18 mouse cellular contexts compared by ENCODE assay signal in genomic region chr6:94063542-94063941, GRCm38 (mm10).
DNase-seq lines count a peak whose midpoint lies in the region; ATAC-seq and TF ChIP-seq lines count a peak whose summit lies in the region.
"Had no signal": no experiment of that assay in that cellular context is flagged by ENCODE, and none has a peak within 500 bp of the region (broad histone marks: within the 10 kb centered on the region; RNA-seq: fewer than 3 reads in every experiment).

No protein-coding gene starts in this region.

- peak overlapping the region; percentile 17; the same call in 1 of the 2 replicates for H3K27ac ChIP-seq in heart, embryonic 11.5 days (ENCODE audit: low read depth, low read length)
- peak overlapping the region; percentile 28; the same call in 1 of the 2 replicates for H3K27ac ChIP-seq in kidney, adult 2 months (ENCODE audit: insufficient read depth, low read depth, low read length)
- peak overlapping the region; percentile 76; the same call in 1 of the 2 replicates for H3K27ac ChIP-seq in spleen, adult 2 months (ENCODE audit: insufficient read depth, low read length)
- H3K27ac ChIP-seq: forebrain, embryonic 13.5 days; hindbrain, embryonic 15.5 days; intestine, embryonic 15.5 days; left cerebral cortex, adult 2 months had no signal

- no peak for ATAC-seq in heart, embryonic 11.5 days (replicated peaks; ENCODE audit: insufficient number of reproducible peaks, low FRiP score, low TSS enrichment)
- ATAC-seq: forebrain, embryonic 13.5 days; intestine, embryonic 15.5 days had no signal

- peaks cover 42% of the 10 kb centered on the region for H3K4me1 ChIP-seq in heart, embryonic 11.5 days (ENCODE audit: control insufficient read depth, insufficient read depth, low read length)
- peaks cover 8% of the 10 kb centered on the region; the same call in 1 of the 2 replicates for H3K4me1 ChIP-seq in kidney, adult 2 months (ENCODE audit: control insufficient read depth, insufficient read depth, low read length)
- peaks cover 7% of the 10 kb centered on the region; the same call in 1 of the 2 replicates for H3K4me1 ChIP-seq in spleen, adult 2 months (ENCODE audit: control insufficient read depth, insufficient read depth, insufficient read length)
- H3K4me1 ChIP-seq: forebrain, embryonic 13.5 days had no signal

- no peaks in the 10 kb centered on the region for H3K36me3 ChIP-seq in heart, embryonic 11.5 days (ENCODE audit: control insufficient read depth, insufficient read depth, low read length)
- no peaks in the 10 kb centered on the region for H3K36me3 ChIP-seq in kidney, adult 2 months (ENCODE audit: control insufficient read depth, insufficient read depth, low read length)
- H3K36me3 ChIP-seq in spleen, adult 2 months (ENCODE audit: control insufficient read depth, insufficient read depth, low read length) = no peaks in the 10 kb centered on the region
- H3K36me3 ChIP-seq: hindbrain, embryonic 15.5 days; intestine, embryonic 15.5 days had no signal

- TF ChIP-seq CTCF in kidney, adult 2 months (conservative IDR thresholded peaks at IDR 0.05; ENCODE audit: insufficient read depth, insufficient read length, low read depth, low read length) = no peak
- no peak for TF ChIP-seq CTCF in spleen, adult 2 months (IDR thresholded peaks at IDR 0.05; ENCODE audit: extremely low read depth, insufficient read depth, insufficient read length, insufficient replicate concordance)

- no peak overlapping the region for H3K4me3 ChIP-seq in heart, embryonic 11.5 days (ENCODE audit: low read depth, low read length)
- H3K4me3 ChIP-seq in kidney, adult 2 months (ENCODE audit: insufficient read depth, low read depth, low read length) = no peak overlapping the region
- H3K4me3 ChIP-seq in spleen, adult 2 months (ENCODE audit: extremely low read depth, insufficient read depth, insufficient read length) = no peak overlapping the region
- H3K4me3 ChIP-seq: forebrain, embryonic 13.5 days; hindbrain, embryonic 15.5 days; intestine, embryonic 15.5 days; left cerebral cortex, adult 2 months had no signal

- H3K9ac ChIP-seq in heart, embryonic 11.5 days (ENCODE audit: low read depth, low read length) = no peak overlapping the region
- H3K9ac ChIP-seq: forebrain, embryonic 13.5 days; hindbrain, embryonic 15.5 days; intestine, embryonic 15.5 days had no signal

- WGBS in heart, embryonic 11.5 days (ENCODE audit: insufficient replicate concordance) = 63% methylated on average over 4 of the region's 4 CpGs
- WGBS in kidney, adult 2 months = 89% methylated on average over 4 of the region's 4 CpGs
- 61% methylated on average over 4 of the region's 4 CpGs for WGBS in spleen, adult 2 months

- no peak for DNase-seq in heart, adult 9 months (ENCODE audit: low spot score in 2 of 2)
- no peak for DNase-seq in kidney, adult 2 months
- DNase-seq in kidney, postnatal 25 days = no peak
- no peak for DNase-seq in spleen, adult 2 months (ENCODE audit: low read depth in 1 of 2, low spot score in 2 of 2)
- no peak for DNase-seq in spleen, postnatal 10 days (ENCODE audit: low spot score in 2 of 2)
- DNase-seq in telencephalon, adult 2 months (ENCODE audit: low read depth, low spot score) = peak; percentile 34
- no peak for DNase-seq in urinary bladder, adult 18-20 months (ENCODE audit: low spot score in 2 of 2)
- DNase-seq: adrenal gland, adult 2 months; cerebellum, adult 2 months; left cerebral cortex, postnatal 4 days; liver; lung, postnatal 14 days had no signal

- H3K27me3 ChIP-seq in heart, embryonic 11.5 days (ENCODE audit: control insufficient read depth, insufficient read depth, low read length) = no peaks in the 10 kb centered on the region
- H3K27me3 ChIP-seq in kidney, adult 2 months (replicated peaks; ENCODE audit: control insufficient read depth, insufficient read depth, low read length) = no peaks in the 10 kb centered on the region
- no peaks in the 10 kb centered on the region for H3K27me3 ChIP-seq in spleen, adult 2 months (ENCODE audit: control insufficient read depth, insufficient read depth, low read length)
- H3K27me3 ChIP-seq: forebrain, embryonic 13.5 days; hindbrain, embryonic 15.5 days; intestine, embryonic 15.5 days had no signal

- H3K4me2 ChIP-seq in heart, embryonic 11.5 days = no peak overlapping the region
- H3K4me2 ChIP-seq: forebrain, embryonic 13.5 days; hindbrain, embryonic 15.5 days; intestine, embryonic 15.5 days; midbrain, embryonic 11.5 days had no signal

- no peak for TF ChIP-seq POLR2A in kidney, adult 2 months (IDR thresholded peaks at IDR 0.05; ENCODE audit: low read depth, low read length)
- no peak for TF ChIP-seq POLR2A in spleen, adult 2 months (IDR thresholded peaks at IDR 0.05; ENCODE audit: low read depth, low read length)

- no peaks in the 10 kb centered on the region for H3K9me3 ChIP-seq in heart, embryonic 11.5 days (replicated peaks; ENCODE audit: control insufficient read depth, low read length)
- H3K9me3 ChIP-seq: forebrain, embryonic 13.5 days; hindbrain, embryonic 15.5 days; intestine, embryonic 15.5 days had no signal

Comparison
In these comparisons a context has a peak if more than half of its experiments do, and no peak if none do; other contexts are left out.
1. H3K27ac ChIP-seq: peak in every context shown above with its lines; median percentile 76 in spleen, adult 2 months; 28 in kidney, adult 2 months; 17 in heart, embryonic 11.5 days.